Comparison of ENCODE assay signal across 8 mouse cellular contexts in the genomic region with DNA sequence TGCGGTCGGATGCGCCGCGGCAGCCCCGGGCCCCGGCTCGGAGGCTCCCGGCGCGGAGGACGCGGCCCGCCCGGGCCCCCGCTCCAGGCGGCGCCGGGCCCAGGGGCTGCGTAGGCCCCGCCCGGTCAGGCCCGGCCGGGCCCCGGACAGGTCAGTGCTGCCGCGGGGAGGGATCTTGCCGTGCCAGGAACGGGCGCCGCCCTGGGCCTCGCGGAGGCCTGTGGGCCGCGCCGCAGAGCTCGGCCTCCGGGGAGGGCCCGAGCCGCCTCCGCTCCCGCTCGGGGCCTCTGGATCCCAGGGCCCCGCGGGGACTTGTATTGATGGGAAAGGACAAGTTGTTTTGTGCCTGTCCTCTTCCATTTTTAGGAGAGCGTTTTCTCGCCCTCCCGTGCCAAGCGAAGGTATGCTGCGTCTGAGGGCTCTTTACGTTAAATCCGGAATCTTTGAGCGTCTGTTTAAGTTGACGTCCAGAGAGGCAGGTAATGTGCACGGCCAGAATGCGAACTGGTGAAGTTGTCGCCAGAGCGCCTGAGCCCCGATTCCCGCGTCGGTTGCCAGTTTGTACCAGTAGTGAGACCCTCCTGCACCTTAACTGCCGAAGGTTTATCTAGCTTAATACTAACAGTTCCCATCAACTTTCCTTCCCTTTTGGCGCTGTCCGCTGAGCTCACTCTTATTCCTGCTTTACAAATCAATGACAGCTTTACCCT. TPM values are rescaled to one million over a fixed set of nuclear protein-coding genes. Genes with fewer than 3 reads are reported as not detected.
DNase-seq lines count a peak whose midpoint lies in the region; ATAC-seq and TF ChIP-seq lines count a peak whose summit lies in the region.

No protein-coding gene starts in this region.

- peak; percentile 70 for ATAC-seq in forebrain, embryonic 12.5 days (ENCODE audit: low FRiP score)
- peak; percentile 53 for ATAC-seq in hindbrain, embryonic 12.5 days (ENCODE audit: low FRiP score)
- peak; percentile 67 for ATAC-seq in limb, embryonic 14.5 days (ENCODE audit: low FRiP score, low read depth)
- ATAC-seq in midbrain, embryonic 13.5 days = peak; percentile 78

- peaks cover 10% of the 10 kb centered on the region for H3K36me3 ChIP-seq in forebrain, embryonic 12.5 days (replicated peaks)
- H3K36me3 ChIP-seq in hindbrain, embryonic 12.5 days = peaks cover 10% of the 10 kb centered on the region
- peaks cover 5% of the 10 kb centered on the region; the same call in 1 of the 2 replicates for H3K36me3 ChIP-seq in limb, embryonic 14.5 days (ENCODE audit: control insufficient read depth, insufficient read depth, low read length)
- peaks cover 8% of the 10 kb centered on the region for H3K36me3 ChIP-seq in midbrain, embryonic 13.5 days
- H3K36me3 ChIP-seq in thymus, adult 2 months (ENCODE audit: control insufficient read depth, insufficient read depth, low read length) = no peaks in the 10 kb centered on the region

- no peak for TF ChIP-seq CTCF in thymus, adult 2 months (IDR thresholded peaks at IDR 0.05; ENCODE audit: borderline replicate concordance, control insufficient read depth, extremely low read depth, insufficient read depth, low read length, poor library complexity)

- peak overlapping the region; percentile 100 for H3K9ac ChIP-seq in forebrain, embryonic 12.5 days
- H3K9ac ChIP-seq in hindbrain, embryonic 12.5 days = peak overlapping the region; percentile 100
- peak overlapping the region; percentile 98 for H3K9ac ChIP-seq in limb, embryonic 14.5 days (ENCODE audit: low read depth, low read length, severe bottlenecking)
- peak overlapping the region; percentile 99 for H3K9ac ChIP-seq in midbrain, embryonic 13.5 days (replicated peaks)

- DNase-seq in adrenal gland, adult (ENCODE audit: inconsistent age in 2 of 2, low spot score in 1 of 2) = peak; percentile 83 to 92
- no peak for DNase-seq in adrenal gland, postnatal 4 days (ENCODE audit: low spot score in 2 of 2)
- peak; percentile 81 for DNase-seq in brain, adult 2 months (ENCODE audit: low read depth, low spot score)
- no peak for DNase-seq in limb, embryonic 14.5 days (ENCODE audit: low spot score)
- DNase-seq in thymus, adult 2 months = peak; percentile 37

- peak overlapping the region; percentile 98 for H3K4me2 ChIP-seq in forebrain, embryonic 12.5 days
- peak overlapping the region; percentile 99 for H3K4me2 ChIP-seq in hindbrain, embryonic 12.5 days (replicated peaks)
- peak overlapping the region; percentile 89 for H3K4me2 ChIP-seq in limb, embryonic 14.5 days (replicated peaks; ENCODE audit: low read depth, low read length, severe bottlenecking)
- H3K4me2 ChIP-seq in midbrain, embryonic 13.5 days (replicated peaks) = peak overlapping the region; percentile 71

- H3K4me3 ChIP-seq in forebrain, embryonic 12.5 days (replicated peaks) = peak overlapping the region; percentile 99
- H3K4me3 ChIP-seq in hindbrain, embryonic 12.5 days = peak overlapping the region; percentile 89
- peak overlapping the region; percentile 91 for H3K4me3 ChIP-seq in limb, embryonic 14.5 days (replicated peaks; ENCODE audit: low read length)
- H3K4me3 ChIP-seq in midbrain, embryonic 13.5 days (replicated peaks) = peak overlapping the region; percentile 80
- peak overlapping the region; percentile 97 for H3K4me3 ChIP-seq in thymus, adult 2 months (ENCODE audit: control insufficient read depth, insufficient read depth, low read length)

- peaks cover 71% of the 10 kb centered on the region for H3K4me1 ChIP-seq in forebrain, embryonic 12.5 days
- H3K4me1 ChIP-seq in hindbrain, embryonic 12.5 days = peaks cover 60% of the 10 kb centered on the region
- H3K4me1 ChIP-seq in limb, embryonic 14.5 days (ENCODE audit: control insufficient read depth, insufficient read depth, low read length) = peaks cover 31% of the 10 kb centered on the region
- H3K4me1 ChIP-seq in midbrain, embryonic 13.5 days (replicated peaks) = peaks cover 76% of the 10 kb centered on the region
- H3K4me1 ChIP-seq in thymus, adult 2 months (replicated peaks; ENCODE audit: control insufficient read depth, insufficient read depth, low read length) = peaks cover 20% of the 10 kb centered on the region

- no peaks in the 10 kb centered on the region for H3K9me3 ChIP-seq in forebrain, embryonic 12.5 days
- no peaks in the 10 kb centered on the region for H3K9me3 ChIP-seq in hindbrain, embryonic 12.5 days (replicated peaks)
- no peaks in the 10 kb centered on the region for H3K9me3 ChIP-seq in limb, embryonic 14.5 days (ENCODE audit: control insufficient read depth, low read length)
- H3K9me3 ChIP-seq in midbrain, embryonic 13.5 days = no peaks in the 10 kb centered on the region

- H3K27ac ChIP-seq in forebrain, embryonic 12.5 days = peak overlapping the region; percentile 96
- peak overlapping the region; percentile 94 for H3K27ac ChIP-seq in hindbrain, embryonic 12.5 days
- peak overlapping the region; percentile 86 for H3K27ac ChIP-seq in limb, embryonic 14.5 days (replicated peaks; ENCODE audit: low read depth, low read length)
- H3K27ac ChIP-seq in midbrain, embryonic 13.5 days = peak overlapping the region; percentile 98
- H3K27ac ChIP-seq in thymus, adult 2 months (ENCODE audit: control insufficient read depth, insufficient read depth, low read length) = peak overlapping the region; percentile 0; the same call in 1 of the 2 replicates

- no peak for TF ChIP-seq POLR2A in limb, embryonic 14.5 days (IDR thresholded peaks at IDR 0.05; ENCODE audit: borderline replicate concordance, extremely low read depth, insufficient read depth, insufficient read length)
- no peak for TF ChIP-seq POLR2A in thymus, adult 2 months (IDR thresholded peaks at IDR 0.05; ENCODE audit: control insufficient read depth, extremely low read depth, insufficient read depth, low read length, poor library complexity)

- WGBS in forebrain, embryonic 12.5 days = under 1% methylated on average over 64 of the region's 65 CpGs
- under 1% methylated on average over 48 of the region's 65 CpGs for WGBS in hindbrain, embryonic 12.5 days
- WGBS in limb, embryonic 14.5 days = under 1% methylated on average over 46 of the region's 65 CpGs
- under 1% methylated on average over 56 of the region's 65 CpGs for WGBS in midbrain, embryonic 13.5 days
- 4% methylated on average over 59 of the region's 65 CpGs for WGBS in thymus, adult 2 months

- H3K27me3 ChIP-seq in forebrain, embryonic 12.5 days = peaks cover 4% of the 10 kb centered on the region; the same call in 1 of the 2 replicates
- no peaks in the 10 kb centered on the region for H3K27me3 ChIP-seq in hindbrain, embryonic 12.5 days
- no peaks in the 10 kb centered on the region for H3K27me3 ChIP-seq in limb, embryonic 14.5 days (ENCODE audit: control insufficient read depth, insufficient read depth, low read length)
- H3K27me3 ChIP-seq in midbrain, embryonic 13.5 days = no peaks in the 10 kb centered on the region
- H3K27me3 ChIP-seq in thymus, adult 2 months (ENCODE audit: control insufficient read depth, insufficient read depth, low read length) = no peaks in the 10 kb centered on the region

RNA-seq across cellular contexts. Expression of a gene that starts 27.3 kb away (rescaled TPM):
- under 1 TPM; 0.34 to 0.70 TPM for total RNA-seq in adrenal gland, postnatal 4 days (2021)
- polyA plus RNA-seq in forebrain, embryonic 12.5 days (2016; fragmentation: Nextera tagmentation; extraction: Ambion mirVana) = 0.38 and 0.57 TPM in 2 replicates
- 0.50 and 0.79 TPM in 2 replicates for polyA plus RNA-seq in hindbrain, embryonic 12.5 days (2016; fragmentation: Nextera tagmentation; extraction: Ambion mirVana)
- 1.7 and 2.1 TPM in 2 replicates for polyA plus RNA-seq in limb, embryonic 14.5 days (2012; rRNA removed)
- 0.15 and 0.39 TPM in 2 replicates for polyA plus RNA-seq in limb, embryonic 14.5 days (2014; fragmentation: Nextera tagmentation; extraction: Ambion mirVana)
- polyA plus RNA-seq in midbrain, embryonic 13.5 days (2015; fragmentation: Nextera tagmentation; extraction: Ambion mirVana) = 0.23 and 0.58 TPM in 2 replicates
- 1.3 and 1.6 TPM in 2 replicates for polyA plus RNA-seq in thymus, adult 2 months (2012; rRNA removed)

Comparison
In these comparisons a context has a peak if more than half of its experiments do, and no peak if none do; other contexts are left out.
1. DNase-seq: peak in adrenal gland, adult (2 of 2), brain, adult 2 months (single experiment) and thymus, adult 2 months (single experiment); none in adrenal gland, postnatal 4 days (0 of 2) and limb, embryonic 14.5 days (single experiment).
2. H3K27ac ChIP-seq: peak in every context shown above with its lines; median percentile 98 in midbrain, embryonic 13.5 days; 96 in forebrain, embryonic 12.5 days; 94 in hindbrain, embryonic 12.5 days; 86 in limb, embryonic 14.5 days; 0 in thymus, adult 2 months.
3. Peak in every context shown above with its lines, with median percentiles within 50 percentile points of each other: ATAC-seq, H3K4me2 ChIP-seq, H3K4me3 ChIP-seq and H3K9ac ChIP-seq.